Mouse (Mus musculus) C2C12 (cell line): ENCODE results near the gene Idh2.

ENCODE experiments used
- CTCF ChIP-seq: IDR thresholded peaks from one replicate; pipeline ENCODE4 v1.5.1; 2011; ENCODE audit not compliant: control insufficient read depth, insufficient read depth, insufficient read length
- FOSL1 ChIP-seq: IDR thresholded peaks from one replicate; pipeline ENCODE4 v1.8.0; 2011; ENCODE audit warnings: mild to moderate bottlenecking, low read length; ENCODE audit not compliant: poor library complexity, insufficient read depth, severe bottlenecking
- MAX ChIP-seq: IDR thresholded peaks from one replicate; pipeline ENCODE4 v1.6.1; 2011; ENCODE audit warnings: mild to moderate bottlenecking, control low read depth
- MYOD1 ChIP-seq: IDR thresholded peaks from one replicate; pipeline ENCODE4 v1.6.1; 2011; ENCODE audit warnings: low read depth; ENCODE audit not compliant: control insufficient read depth, insufficient read length
- MYOG ChIP-seq: IDR thresholded peaks from one replicate; pipeline ENCODE4 v1.6.1; 2011; ENCODE audit not compliant: control insufficient read depth, insufficient read length; ENCODE audit errors: extremely low read depth
- USF1 ChIP-seq: IDR thresholded peaks from one replicate; pipeline ENCODE4 v1.6.1; 2011; ENCODE audit warnings: low read depth, mild to moderate bottlenecking, control low read depth, moderate library complexity

DNA sequence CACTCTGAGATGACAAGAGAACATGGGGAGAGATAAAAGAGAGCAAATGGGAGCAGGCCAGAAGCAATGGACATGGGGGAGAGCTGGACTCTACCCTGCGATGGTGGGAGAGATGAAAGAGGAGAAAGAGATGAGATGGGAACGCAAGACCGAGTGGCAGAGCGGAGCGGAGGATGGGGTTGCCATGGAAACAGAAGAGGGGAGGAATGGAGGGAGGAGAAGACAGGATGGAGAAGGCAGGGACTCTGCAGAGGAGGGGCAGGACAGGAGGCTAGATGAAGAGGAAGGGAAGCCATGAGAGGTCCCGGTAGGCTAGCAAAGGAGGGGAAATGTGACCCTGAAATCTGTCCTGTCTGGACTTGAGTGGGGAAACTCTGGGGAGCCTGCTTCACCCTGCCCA, 42.9 kb downstream of the Idh2 start:
- no peak for TF ChIP-seq MYOG
- no peak for TF ChIP-seq CTCF
- no peak for TF ChIP-seq MAX
- TF ChIP-seq FOSL1 = no peak
- no peak for TF ChIP-seq USF1
- no peak for TF ChIP-seq MYOD1
